Mouse (Mus musculus) lung, adult 2 months (tissue): ENCODE data around the gene Akt1.

Source experiments
- CTCF ChIP-seq: fragments of 200-500 bp; IDR thresholded peaks from 2 replicates; pipeline ENCODE4 v1.5.1; 2011; ENCODE audit warnings: mild to moderate bottlenecking, low read length, control low read depth; ENCODE audit not compliant: insufficient read depth
- POLR2A ChIP-seq: fragments of 200-500 bp; IDR thresholded peaks from 2 replicates; pipeline ENCODE4 v1.6.1; 2011; ENCODE audit warnings: low read depth, mild to moderate bottlenecking, control low read depth, low read length, borderline replicate concordance; ENCODE audit errors: extremely low read depth

DNA sequence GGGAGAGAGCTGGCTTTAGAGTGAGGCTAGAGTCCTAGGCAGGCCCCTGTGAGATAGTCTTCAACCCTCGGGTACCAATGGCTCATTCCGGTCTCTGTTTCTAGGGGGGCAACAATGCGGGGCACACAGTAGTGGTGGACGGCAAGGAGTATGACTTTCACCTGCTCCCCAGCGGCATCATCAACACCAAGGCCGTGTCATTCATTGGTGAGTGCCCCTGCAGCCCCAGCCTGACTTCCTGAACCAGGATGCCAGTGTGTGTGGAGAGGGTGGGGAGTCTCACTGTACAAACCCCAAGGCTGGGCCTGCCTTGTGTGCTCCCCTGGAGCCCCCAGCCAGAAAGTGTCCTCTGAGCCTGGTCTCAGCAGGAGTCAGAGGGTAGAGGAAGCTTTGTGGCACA is 46.5 kb downstream of the Akt1 start:
- TF ChIP-seq CTCF (no peak), POLR2A (no peak)
